Mouse (Mus musculus): ENCODE measurements around the gene Hes2. TPM values are rescaled to one million over a fixed set of nuclear protein-coding genes. Genes with fewer than 3 reads are reported as not detected.

Gene Hes2
- polyA plus RNA-seq, 1 experiment from 2014 or later: not detected

DNA sequence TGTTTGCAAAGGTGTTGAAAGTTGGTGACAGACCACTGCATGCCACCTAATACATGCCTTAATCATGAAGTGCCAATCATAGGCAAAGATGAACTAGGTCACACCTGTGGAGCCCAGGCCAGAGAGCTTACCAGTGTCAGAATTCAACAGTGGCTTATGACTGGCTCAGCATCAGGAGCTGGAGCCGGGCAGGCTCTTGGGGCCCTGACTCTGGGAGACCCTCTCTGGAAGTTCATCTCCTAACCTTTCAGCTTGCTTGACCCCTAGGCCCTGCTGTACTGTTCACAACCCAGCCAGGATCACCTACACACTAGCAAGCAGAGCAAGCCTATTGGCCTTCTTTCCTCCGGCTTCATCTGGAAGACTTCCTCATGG, 21.8 kb upstream of the Hes2 start:
- H3K27ac ChIP-seq (ENCODE audit: low read depth): no peak overlapping the region
- H3K9me3 ChIP-seq (ENCODE audit: control insufficient read depth, low read length): no peaks in the 10 kb centered on the region
- H3K4me2 ChIP-seq (ENCODE audit: low read length): no peak overlapping the region
- WGBS: 95% methylated on average over 2 of the region's 2 CpGs
- H3K9ac ChIP-seq (ENCODE audit: low read length): no peak overlapping the region
- H3K4me3 ChIP-seq (ENCODE audit: low read depth, low read length): no peak overlapping the region
- peaks cover 36% of the 10 kb centered on the region for H3K27me3 ChIP-seq (replicated peaks; ENCODE audit: control insufficient read depth, insufficient read depth, low read length)
- H3K36me3 ChIP-seq (ENCODE audit: control insufficient read depth, insufficient read depth, low read length): no peaks in the 10 kb centered on the region
- ATAC-seq (replicated peaks; ENCODE audit: low FRiP score, low TSS enrichment, low read depth) (no peak), DNase-seq (ENCODE audit: low spot score) (no peak)
- peaks cover 4% of the 10 kb centered on the region; the same call in 1 of the 2 replicates for H3K4me1 ChIP-seq (replicated peaks; ENCODE audit: control insufficient read depth, insufficient read depth, low read length)

DNA sequence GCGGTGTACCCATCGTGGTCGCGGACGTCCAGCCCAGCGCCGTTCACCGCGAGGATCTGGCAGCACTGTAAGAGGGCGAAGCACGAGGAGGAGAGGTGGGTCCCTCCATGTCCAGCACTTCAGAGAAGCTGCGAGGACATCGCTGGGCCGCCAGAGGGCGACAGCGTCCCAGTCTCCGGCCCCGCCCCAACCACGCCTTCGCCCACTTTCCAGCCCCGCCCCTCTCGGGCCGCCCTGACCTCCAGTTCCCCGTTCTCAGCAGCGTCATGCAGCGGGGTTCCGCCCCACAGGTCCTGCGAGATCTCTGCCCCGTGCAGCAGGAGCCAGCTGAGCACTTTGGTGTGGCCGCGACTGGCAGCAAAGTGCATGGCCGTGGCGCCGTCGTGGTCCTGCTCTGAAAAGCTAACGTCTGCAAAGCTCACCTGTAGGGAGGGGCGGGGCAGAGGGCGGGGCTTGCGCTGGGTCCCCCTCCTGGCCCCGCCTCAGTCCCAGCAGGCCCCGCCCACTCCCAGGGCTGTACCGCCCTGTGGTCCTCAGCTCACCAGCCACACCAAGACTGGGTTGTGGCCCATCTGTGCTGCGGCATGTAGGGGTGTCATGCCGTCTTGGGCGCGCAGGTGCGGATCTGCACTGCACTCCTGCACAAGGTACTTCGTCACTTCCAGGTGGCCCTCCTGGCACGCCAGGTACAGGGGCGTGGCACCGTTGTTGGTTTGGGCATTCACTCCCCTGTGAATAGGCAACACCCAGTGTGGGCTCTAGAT, 20.0 kb upstream of the Hes2 start:
- 3% methylated on average over 50 of the region's 51 CpGs for WGBS
- peak overlapping the region; percentile 64 for H3K4me2 ChIP-seq (ENCODE audit: low read length)
- H3K4me3 ChIP-seq (ENCODE audit: low read depth, low read length): peak overlapping the region; percentile 43
- no peak overlapping the region for H3K27ac ChIP-seq (ENCODE audit: low read depth)
- H3K27me3 ChIP-seq (replicated peaks; ENCODE audit: control insufficient read depth, insufficient read depth, low read length): peaks cover 25% of the 10 kb centered on the region
- ATAC-seq (replicated peaks; ENCODE audit: low FRiP score, low TSS enrichment, low read depth) (peak; percentile 84), DNase-seq (ENCODE audit: low spot score) (peak; percentile 94)
- no peak overlapping the region for H3K9ac ChIP-seq (ENCODE audit: low read length)
- H3K4me1 ChIP-seq (replicated peaks; ENCODE audit: control insufficient read depth, insufficient read depth, low read length): 0 out of 2 replicates have a peak, but pooled peaks cover 3% of the 10 kb centered on the region
- no peaks in the 10 kb centered on the region for H3K36me3 ChIP-seq (ENCODE audit: control insufficient read depth, insufficient read depth, low read length)
- no peaks in the 10 kb centered on the region for H3K9me3 ChIP-seq (ENCODE audit: control insufficient read depth, low read length)

DNA sequence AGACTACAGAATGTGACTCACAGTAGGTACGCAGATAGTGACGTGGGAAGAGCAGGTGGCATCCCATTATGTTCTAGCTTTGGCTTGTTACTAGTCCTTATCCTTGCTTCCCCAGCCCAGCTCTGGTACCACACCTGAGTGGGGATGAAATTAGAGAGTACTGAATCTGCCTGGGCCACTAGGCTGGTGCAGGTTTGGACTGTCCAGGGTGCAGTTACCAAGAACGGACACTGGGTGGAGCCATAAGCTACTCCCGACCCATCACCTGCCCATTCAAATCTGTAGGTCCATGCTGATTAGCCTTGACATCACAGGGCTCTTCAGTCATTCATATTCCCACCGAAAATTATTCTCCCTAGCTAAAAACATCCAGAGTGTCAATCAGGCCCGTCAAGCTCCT, 18.2 kb upstream of the Hes2 start:
- H3K4me1 ChIP-seq (replicated peaks; ENCODE audit: control insufficient read depth, insufficient read depth, low read length): 0 out of 2 replicates have a peak, but pooled peaks cover 3% of the 10 kb centered on the region
- no peak overlapping the region for H3K27ac ChIP-seq (ENCODE audit: low read depth)
- no peak overlapping the region for H3K4me3 ChIP-seq (ENCODE audit: low read depth, low read length)
- 29% methylated on average over 6 of the region's 6 CpGs for WGBS
- DNase-seq (ENCODE audit: low spot score) (peak; percentile 81), ATAC-seq (replicated peaks; ENCODE audit: low FRiP score, low TSS enrichment, low read depth) (no peak)
- no peaks in the 10 kb centered on the region for H3K9me3 ChIP-seq (ENCODE audit: control insufficient read depth, low read length)
- H3K4me2 ChIP-seq (ENCODE audit: low read length): no peak overlapping the region
- peaks cover 18% of the 10 kb centered on the region for H3K27me3 ChIP-seq (replicated peaks; ENCODE audit: control insufficient read depth, insufficient read depth, low read length)
- no peak overlapping the region for H3K9ac ChIP-seq (ENCODE audit: low read length)
- no peaks in the 10 kb centered on the region for H3K36me3 ChIP-seq (ENCODE audit: control insufficient read depth, insufficient read depth, low read length)

DNA sequence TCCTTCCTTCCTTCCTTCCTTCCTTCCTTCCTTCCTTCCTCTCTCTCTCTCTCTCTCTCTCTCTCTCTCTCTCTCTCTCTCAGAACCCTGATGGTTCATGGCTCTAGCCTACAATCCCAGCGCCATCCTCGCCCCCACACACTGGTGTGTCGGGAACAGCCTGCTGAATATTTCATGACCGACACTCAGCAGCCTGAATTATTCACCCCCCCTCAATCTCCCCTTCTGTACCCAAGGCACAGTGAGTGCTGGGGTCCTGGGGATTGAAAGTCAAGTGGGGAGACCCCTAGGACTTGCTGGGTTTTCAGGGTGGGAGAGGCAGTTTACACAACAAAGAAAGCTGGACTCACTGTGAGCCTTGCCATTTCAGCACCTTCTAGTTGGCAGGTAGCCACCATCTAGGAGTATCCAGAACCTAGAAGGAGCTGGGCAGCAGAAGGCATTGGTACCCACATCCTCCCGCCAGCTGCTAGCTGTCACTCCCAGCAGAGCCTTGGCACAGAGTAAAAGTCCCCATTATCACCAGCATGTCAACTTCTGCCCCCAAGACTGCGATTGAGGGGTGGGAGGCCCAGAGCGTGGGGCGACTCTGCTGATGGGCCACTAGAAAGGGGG, 17.0 kb upstream of the Hes2 start:
- Histone ChIP-seq H3K4me3 (ENCODE audit: low read depth, low read length) (no peak overlapping the region), H3K4me2 (ENCODE audit: low read length) (no peak overlapping the region), H3K27me3 (replicated peaks; ENCODE audit: control insufficient read depth, insufficient read depth, low read length) (peaks cover 18% of the 10 kb centered on the region), H3K9me3 (ENCODE audit: control insufficient read depth, low read length) (no peaks in the 10 kb centered on the region), H3K9ac (ENCODE audit: low read length) (no peak overlapping the region), H3K27ac (ENCODE audit: low read depth) (no peak overlapping the region), H3K36me3 (ENCODE audit: control insufficient read depth, insufficient read depth, low read length) (no peaks in the 10 kb centered on the region), H3K4me1 (replicated peaks; ENCODE audit: control insufficient read depth, insufficient read depth, low read length) (0 out of 2 replicates have a peak, but pooled peaks cover 3% of the 10 kb centered on the region)
- 76% methylated on average over 8 of the region's 8 CpGs for WGBS
- DNase-seq (ENCODE audit: low spot score): no peak
- no peak for ATAC-seq (replicated peaks; ENCODE audit: low FRiP score, low TSS enrichment, low read depth)

DNA sequence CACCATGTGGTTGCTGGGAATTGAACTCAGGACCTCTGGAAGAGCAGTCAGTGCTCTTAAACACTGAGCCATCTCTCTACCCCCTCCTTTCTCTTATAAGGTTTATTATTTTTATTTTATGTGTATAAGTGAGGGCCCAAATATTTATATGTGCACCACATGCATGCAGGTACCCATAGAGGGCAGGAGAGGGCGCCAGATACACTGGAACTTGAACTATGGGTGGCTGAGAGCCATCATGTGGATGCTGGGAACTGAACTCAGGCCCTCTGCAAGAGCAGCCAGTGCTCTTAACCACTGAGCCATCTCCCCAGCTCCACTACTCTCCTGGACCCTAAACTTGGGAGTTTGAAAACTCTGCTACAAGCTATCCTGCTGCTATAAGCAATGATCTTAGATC, 15.0 kb upstream of the Hes2 start:
- ATAC-seq (replicated peaks; ENCODE audit: low FRiP score, low TSS enrichment, low read depth) (no peak), DNase-seq (ENCODE audit: low spot score) (no peak)
- no peak overlapping the region for H3K4me3 ChIP-seq (ENCODE audit: low read depth, low read length)
- H3K27ac ChIP-seq (ENCODE audit: low read depth): no peak overlapping the region
- no peak overlapping the region for H3K9ac ChIP-seq (ENCODE audit: low read length)
- H3K4me2 ChIP-seq (ENCODE audit: low read length): no peak overlapping the region
- H3K36me3 ChIP-seq (ENCODE audit: control insufficient read depth, insufficient read depth, low read length): no peaks in the 10 kb centered on the region
- no peaks in the 10 kb centered on the region for H3K9me3 ChIP-seq (ENCODE audit: control insufficient read depth, low read length)
- 36% methylated on average over 1 of the region's 1 CpGs for WGBS
- 0 out of 2 replicates have a peak, but pooled peaks cover 3% of the 10 kb centered on the region for H3K4me1 ChIP-seq (replicated peaks; ENCODE audit: control insufficient read depth, insufficient read depth, low read length)
- H3K27me3 ChIP-seq (replicated peaks; ENCODE audit: control insufficient read depth, insufficient read depth, low read length): peaks cover 18% of the 10 kb centered on the region

DNA sequence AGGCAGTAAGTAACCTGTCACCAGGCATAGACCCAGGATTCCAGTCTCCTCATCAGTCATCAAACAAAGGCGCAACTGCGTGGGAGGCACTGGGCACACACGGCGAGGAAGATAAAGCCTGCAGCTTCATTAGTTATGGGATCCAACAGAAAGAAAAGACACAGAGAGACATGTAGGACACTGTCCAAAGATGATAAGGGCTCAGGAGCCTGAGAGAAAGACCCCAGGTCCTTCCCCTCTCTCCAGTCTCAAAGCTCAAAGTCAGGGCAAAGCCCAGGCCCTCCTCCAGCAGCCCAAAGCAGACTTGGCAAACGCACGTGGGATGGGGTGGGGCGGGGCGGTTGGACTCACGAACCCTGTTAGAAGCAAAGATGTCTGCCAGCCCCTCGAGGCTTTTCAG, 13.2 kb upstream of the Hes2 start:
- Histone ChIP-seq H3K9ac (ENCODE audit: low read length) (no peak overlapping the region), H3K4me3 (ENCODE audit: low read depth, low read length) (no peak overlapping the region), H3K4me2 (ENCODE audit: low read length) (no peak overlapping the region), H3K27ac (ENCODE audit: low read depth) (no peak overlapping the region), H3K9me3 (ENCODE audit: control insufficient read depth, low read length) (no peaks in the 10 kb centered on the region), H3K4me1 (replicated peaks; ENCODE audit: control insufficient read depth, insufficient read depth, low read length) (no peaks in the 10 kb centered on the region), H3K36me3 (ENCODE audit: control insufficient read depth, insufficient read depth, low read length) (no peaks in the 10 kb centered on the region), H3K27me3 (replicated peaks; ENCODE audit: control insufficient read depth, insufficient read depth, low read length) (peaks cover 30% of the 10 kb centered on the region)
- WGBS: 62% methylated on average over 10 of the region's 10 CpGs
- DNase-seq (ENCODE audit: low spot score): no peak
- ATAC-seq (replicated peaks; ENCODE audit: low FRiP score, low TSS enrichment, low read depth): no peak

DNA sequence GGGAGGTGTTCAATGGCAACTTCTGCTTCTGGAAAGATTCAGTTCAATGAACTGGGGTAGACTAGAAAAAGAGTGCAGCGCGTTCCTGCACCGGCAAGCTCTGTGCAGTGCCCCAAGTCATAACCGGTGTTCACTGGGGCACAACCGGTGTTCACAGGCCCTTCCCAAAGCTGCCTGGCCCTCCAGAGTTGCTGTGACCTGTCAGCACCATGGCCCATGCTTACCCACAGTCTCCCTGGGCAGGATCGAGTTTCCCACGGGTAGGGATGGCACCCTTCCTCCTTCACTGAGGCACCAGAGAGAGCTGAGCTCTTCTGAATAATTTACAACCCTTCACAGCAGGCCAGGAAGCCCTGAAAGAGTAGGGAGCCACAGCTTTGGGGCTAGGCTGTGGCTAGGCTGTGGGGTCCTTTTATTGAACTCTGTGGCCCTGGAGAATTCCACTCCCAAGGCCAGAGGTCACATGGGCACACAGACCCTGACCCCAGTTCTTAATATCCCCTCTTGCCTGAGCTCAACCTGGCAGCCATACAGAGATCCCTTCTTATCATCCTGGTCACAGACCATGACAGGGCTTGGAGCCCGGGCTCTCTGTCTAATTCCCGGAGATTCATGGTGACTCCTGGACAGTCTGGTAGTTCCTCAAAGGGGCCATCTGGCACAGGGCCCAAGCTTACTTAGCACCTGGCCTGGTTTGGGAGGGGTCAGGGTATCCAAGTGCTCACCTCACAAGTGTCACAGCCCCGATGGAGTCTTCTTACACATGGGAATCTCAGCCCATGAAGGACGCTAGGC, 12.4 kb upstream of the Hes2 start:
- no peaks in the 10 kb centered on the region for H3K36me3 ChIP-seq (ENCODE audit: control insufficient read depth, insufficient read depth, low read length)
- H3K9ac ChIP-seq (ENCODE audit: low read length): no peak overlapping the region
- no peak overlapping the region for H3K27ac ChIP-seq (ENCODE audit: low read depth)
- WGBS: 56% methylated on average over 11 of the region's 11 CpGs
- peaks cover 30% of the 10 kb centered on the region for H3K27me3 ChIP-seq (replicated peaks; ENCODE audit: control insufficient read depth, insufficient read depth, low read length)
- H3K4me1 ChIP-seq (replicated peaks; ENCODE audit: control insufficient read depth, insufficient read depth, low read length): no peaks in the 10 kb centered on the region
- ATAC-seq (replicated peaks; ENCODE audit: low FRiP score, low TSS enrichment, low read depth): no peak
- no peak overlapping the region for H3K4me3 ChIP-seq (ENCODE audit: low read depth, low read length)
- no peak for DNase-seq (ENCODE audit: low spot score)
- no peak overlapping the region for H3K4me2 ChIP-seq (ENCODE audit: low read length)
- H3K9me3 ChIP-seq (ENCODE audit: control insufficient read depth, low read length): no peaks in the 10 kb centered on the region

DNA sequence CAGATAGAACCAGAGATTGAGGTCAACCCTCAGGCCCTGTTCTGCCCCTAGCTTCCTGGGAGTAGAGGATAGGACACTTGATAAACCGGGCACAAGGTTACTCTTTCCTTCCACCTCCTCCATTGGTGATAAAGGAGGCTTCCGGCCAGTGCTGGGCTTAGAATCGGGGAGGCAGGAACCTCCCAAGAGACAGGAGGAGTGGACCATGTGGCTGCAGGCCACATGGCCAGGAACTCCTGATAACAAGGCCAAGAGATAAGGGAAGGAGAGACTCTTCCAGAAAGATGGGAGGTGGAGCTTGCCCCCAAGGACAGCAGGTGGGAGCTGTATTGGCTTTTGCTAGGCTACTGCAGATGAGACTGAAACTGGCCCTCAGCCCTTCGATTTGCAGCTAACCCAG, 8.1 kb upstream of the Hes2 start:
- no peak for DNase-seq (ENCODE audit: low spot score)
- Histone ChIP-seq H3K27ac (ENCODE audit: low read depth) (no peak overlapping the region), H3K4me3 (ENCODE audit: low read depth, low read length) (no peak overlapping the region), H3K9me3 (ENCODE audit: control insufficient read depth, low read length) (no peaks in the 10 kb centered on the region), H3K4me1 (replicated peaks; ENCODE audit: control insufficient read depth, insufficient read depth, low read length) (0 out of 2 replicates have a peak, but pooled peaks cover 3% of the 10 kb centered on the region), H3K27me3 (replicated peaks; ENCODE audit: control insufficient read depth, insufficient read depth, low read length) (peaks cover 51% of the 10 kb centered on the region), H3K9ac (ENCODE audit: low read length) (no peak overlapping the region), H3K4me2 (ENCODE audit: low read length) (no peak overlapping the region), H3K36me3 (ENCODE audit: control insufficient read depth, insufficient read depth, low read length) (no peaks in the 10 kb centered on the region)
- 81% methylated on average over 4 of the region's 4 CpGs for WGBS
- ATAC-seq (replicated peaks; ENCODE audit: low FRiP score, low TSS enrichment, low read depth): no peak

Measured in intestine, embryonic 14.5 days (tissue).